Mouse (Mus musculus) midbrain, embryonic 13.5 days (tissue): Measurements from ENCODE around the gene Dlg1. TPM values are rescaled to one million over a fixed set of nuclear protein-coding genes. Genes with fewer than 3 reads are reported as not detected.

Experiments
- ATAC-seq: fragments of 200-750 bp; cut with Nextera tagmentation; 2 replicates; pipeline ENCODE4 v1.8.0; 2017; ENCODE audit warnings: mild to moderate bottlenecking, moderate TSS enrichment, moderate library complexity
- H3K27ac ChIP-seq: fragments of 300-500 bp; sonication (generic); 2 replicates; pipeline ENCODE4 v1.5.1; 2015; ENCODE audit warnings: inconsistent platforms, mild to moderate bottlenecking, moderate library complexity
- H3K27me3 ChIP-seq: fragments of 300-500 bp; sonication (generic); 2 replicates; pipeline ENCODE4 v1.6.1; 2015; ENCODE audit warnings: mild to moderate bottlenecking, inconsistent platforms
- H3K36me3 ChIP-seq: fragments of 300-500 bp; sonication (generic); 2 replicates; pipeline ENCODE4 v1.6.1; 2015; ENCODE audit warnings: mild to moderate bottlenecking, inconsistent platforms
- H3K4me1 ChIP-seq: fragments of 300-500 bp; sonication (generic); replicated peaks from 2 replicates; pipeline ENCODE4 v1.6.1; 2015; ENCODE audit warnings: inconsistent platforms
- H3K4me2 ChIP-seq: fragments of 300-500 bp; sonication (generic); replicated peaks from 2 replicates; pipeline ENCODE4 v1.6.1; 2015; ENCODE audit warnings: moderate library complexity, mild to moderate bottlenecking, inconsistent platforms
- H3K4me3 ChIP-seq: fragments of 300-500 bp; sonication (generic); replicated peaks from 2 replicates; pipeline ENCODE4 v1.5.1; 2015; ENCODE audit warnings: mild to moderate bottlenecking, inconsistent platforms
- H3K9ac ChIP-seq: fragments of 300-500 bp; sonication (generic); replicated peaks from 2 replicates; pipeline ENCODE4 v1.6.1; 2015; ENCODE audit warnings: mild to moderate bottlenecking, inconsistent platforms
- H3K9me3 ChIP-seq: fragments of 300-500 bp; sonication (generic); 2 replicates; pipeline ENCODE4 v1.6.1; 2016; ENCODE audit warnings: mild to moderate bottlenecking, inconsistent platforms
- WGBS: fragments of 180-500 bp; shearing (Covaris S2); methylation state at CpG from one replicate; pipeline ENCODE4 v1.1.7; 2015; 5-methylcytosine and 5-hydroxymethylcytosine counted together
- polyA plus RNA-seq: library from polyadenylated mRNA; unstranded; fragments of >200 nt; fragmentation: Nextera tagmentation; extraction: Ambion mirVana; gene quantifications from 2 replicates; pipeline ENCODE4 v1.2.1, GENCODE M21; 2015

Gene Dlg1
- 10.6 and 13.9 TPM in 2 replicates for polyA plus RNA-seq

- peak within 1 kb of the TSS; percentile 82 for H3K4me2 ChIP-seq
- 0% methylated on average over 91 of the region's 95 CpGs for WGBS
- ATAC-seq, result peak; percentile 95
Measured at GRCm38 (mm10) chr16:31663379-31664286, at the start of gene Dlg1. TSS of gene Dlg1 (plus strand) at chr16:31663443.

GRCm38 (mm10) chr16:31616382-31616781 is 46.9 kb upstream of the Dlg1 start:
- Histone ChIP-seq H3K27me3 (no peaks in the 10 kb centered on the region), H3K9me3 (no peaks in the 10 kb centered on the region), H3K4me1 (peaks cover 9% of the 10 kb centered on the region), H3K4me2 (no peak overlapping the region), H3K27ac (no peak overlapping the region), H3K4me3 (no peak overlapping the region), H3K36me3 (no peaks in the 10 kb centered on the region), H3K9ac (no peak overlapping the region)
- 88% methylated on average over 2 of the region's 2 CpGs for WGBS
- no peak for ATAC-seq

More at GRCm38 (mm10) chr16:31663379-31664286, at the start of gene Dlg1:
- H3K9me3 ChIP-seq, result no peaks in the 10 kb centered on the region
- H3K27me3 ChIP-seq, result peaks cover 25% of the 10 kb centered on the region
- peak within 1 kb of the TSS; percentile 88 for H3K27ac ChIP-seq
- H3K4me3 ChIP-seq, result peak within 1 kb of the TSS; percentile 93
- H3K36me3 ChIP-seq, result no peaks in the 10 kb centered on the region
- peaks cover 21% of the 10 kb centered on the region for H3K4me1 ChIP-seq
- H3K9ac ChIP-seq, result peak within 1 kb of the TSS; percentile 83

GRCm38 (mm10) chr16:31617128-31617527 is 46.1 kb upstream of the Dlg1 start:
- ATAC-seq, result no peak
- Histone ChIP-seq H3K9ac (no peak overlapping the region), H3K4me1 (peaks cover 9% of the 10 kb centered on the region), H3K4me2 (no peak overlapping the region), H3K4me3 (no peak overlapping the region), H3K27me3 (no peaks in the 10 kb centered on the region), H3K9me3 (no peaks in the 10 kb centered on the region), H3K27ac (no peak overlapping the region), H3K36me3 (no peaks in the 10 kb centered on the region)

GRCm38 (mm10) chr16:31617823-31618371 is 45.3 kb upstream of the Dlg1 start:
- Histone ChIP-seq H3K4me2 (peak overlapping the region; percentile 35), H3K27ac (peak overlapping the region; percentile 27; the same call in 1 of the 2 replicates), H3K9me3 (no peaks in the 10 kb centered on the region), H3K4me1 (peaks cover 9% of the 10 kb centered on the region), H3K9ac (peak overlapping the region; percentile 36; the same call in 1 of the 2 replicates), H3K27me3 (no peaks in the 10 kb centered on the region), H3K36me3 (no peaks in the 10 kb centered on the region), H3K4me3 (0 out of 2 replicates have a peak overlapping the region, but pooled peaks have one; percentile 7)
- 18% methylated on average over 10 of the region's 10 CpGs for WGBS
- peak; percentile 63 for ATAC-seq

GRCm38 (mm10) chr16:31618671-31619070 is 44.6 kb upstream of the Dlg1 start:
- Histone ChIP-seq H3K36me3 (no peaks in the 10 kb centered on the region), H3K4me3 (no peak overlapping the region), H3K4me2 (no peak overlapping the region), H3K27me3 (no peaks in the 10 kb centered on the region), H3K9ac (no peak overlapping the region), H3K27ac (no peak overlapping the region), H3K4me1 (peaks cover 9% of the 10 kb centered on the region), H3K9me3 (no peaks in the 10 kb centered on the region)
- 75% methylated on average over 9 of the region's 9 CpGs for WGBS
- ATAC-seq, result no peak

GRCm38 (mm10) chr16:31619675-31620335 is 43.4 kb upstream of the Dlg1 start:
- Histone ChIP-seq H3K4me2 (no peak overlapping the region), H3K36me3 (no peaks in the 10 kb centered on the region), H3K9ac (no peak overlapping the region), H3K9me3 (no peaks in the 10 kb centered on the region), H3K27ac (no peak overlapping the region), H3K4me1 (peaks cover 9% of the 10 kb centered on the region), H3K4me3 (no peak overlapping the region), H3K27me3 (no peaks in the 10 kb centered on the region)
- WGBS, result 85% methylated on average over 6 of the region's 6 CpGs
- no peak for ATAC-seq

GRCm38 (mm10) chr16:31622356-31622755 is 40.9 kb upstream of the Dlg1 start:
- ATAC-seq, result no peak
- 94% methylated on average over 1 of the region's 1 CpGs for WGBS

GRCm38 (mm10) chr16:31623136-31623535 is 40.1 kb upstream of the Dlg1 start:
- Histone ChIP-seq H3K4me3 (no peak overlapping the region), H3K4me1 (peaks cover 3% of the 10 kb centered on the region), H3K4me2 (no peak overlapping the region), H3K27me3 (no peaks in the 10 kb centered on the region), H3K27ac (no peak overlapping the region), H3K9ac (no peak overlapping the region), H3K36me3 (no peaks in the 10 kb centered on the region), H3K9me3 (no peaks in the 10 kb centered on the region)
- ATAC-seq, result no peak
- 87% methylated on average over 6 of the region's 6 CpGs for WGBS

More at GRCm38 (mm10) chr16:31622356-31622755, 40.9 kb upstream of the Dlg1 start:
- H3K27me3 ChIP-seq, result no peaks in the 10 kb centered on the region
- no peak overlapping the region for H3K9ac ChIP-seq
- no peak overlapping the region for H3K4me3 ChIP-seq
- no peaks in the 10 kb centered on the region for H3K9me3 ChIP-seq
- H3K36me3 ChIP-seq, result no peaks in the 10 kb centered on the region
- H3K4me2 ChIP-seq, result no peak overlapping the region
- H3K4me1 ChIP-seq, result peaks cover 9% of the 10 kb centered on the region
- no peak overlapping the region for H3K27ac ChIP-seq

- no peak for ATAC-seq
- WGBS, result 81% methylated on average over 1 of the region's 1 CpGs
- Histone ChIP-seq H3K9me3 (no peaks in the 10 kb centered on the region), H3K4me1 (0 out of 2 replicates have a peak, but pooled peaks cover 2% of the 10 kb centered on the region), H3K27me3 (no peaks in the 10 kb centered on the region), H3K36me3 (no peaks in the 10 kb centered on the region), H3K27ac (no peak overlapping the region), H3K9ac (no peak overlapping the region), H3K4me3 (no peak overlapping the region), H3K4me2 (no peak overlapping the region)
Measured at GRCm38 (mm10) chr16:31624749-31625148, 38.5 kb upstream of the Dlg1 start.

GRCm38 (mm10) chr16:31626331-31626730 is 36.9 kb upstream of the Dlg1 start:
- WGBS, result 84% methylated on average over 6 of the region's 6 CpGs
- no peaks in the 10 kb centered on the region for H3K27me3 ChIP-seq

GRCm38 (mm10) chr16:31630381-31630780 is 32.9 kb upstream of the Dlg1 start:
- Histone ChIP-seq H3K4me2 (no peak overlapping the region), H3K4me3 (no peak overlapping the region), H3K4me1 (0 out of 2 replicates have a peak, but pooled peaks cover 2% of the 10 kb centered on the region), H3K9ac (no peak overlapping the region), H3K9me3 (no peaks in the 10 kb centered on the region), H3K27me3 (no peaks in the 10 kb centered on the region), H3K36me3 (no peaks in the 10 kb centered on the region), H3K27ac (no peak overlapping the region)
- WGBS, result 98% methylated on average over 4 of the region's 4 CpGs
- ATAC-seq, result no peak

More at GRCm38 (mm10) chr16:31626331-31626730, 36.9 kb upstream of the Dlg1 start:
- Histone ChIP-seq H3K9ac (no peak overlapping the region), H3K27ac (no peak overlapping the region), H3K9me3 (no peaks in the 10 kb centered on the region), H3K4me3 (no peak overlapping the region), H3K4me2 (no peak overlapping the region), H3K4me1 (0 out of 2 replicates have a peak, but pooled peaks cover 2% of the 10 kb centered on the region), H3K36me3 (no peaks in the 10 kb centered on the region)
- no peak for ATAC-seq

- Histone ChIP-seq H3K27ac (no peak overlapping the region), H3K4me2 (no peak overlapping the region), H3K4me1 (0 out of 2 replicates have a peak, but pooled peaks cover 2% of the 10 kb centered on the region), H3K27me3 (no peaks in the 10 kb centered on the region), H3K9me3 (no peaks in the 10 kb centered on the region), H3K4me3 (no peak overlapping the region), H3K36me3 (no peaks in the 10 kb centered on the region), H3K9ac (no peak overlapping the region)
- ATAC-seq, result no peak
- 65% methylated on average over 3 of the region's 3 CpGs for WGBS
Measured at GRCm38 (mm10) chr16:31631046-31631445, 32.2 kb upstream of the Dlg1 start.
